Mouse (Mus musculus): ENCODE data around the gene Ubr4.

Ubr4 gene

GRCm38 (mm10) chr4:139535127-139535695, 182.8 kb downstream of the Ubr4 start:
- in situ Hi-C loops (cut with MseI, MboI), result no loop called here

GRCm38 (mm10) chr4:139535719-139536118, 183.3 kb downstream of the Ubr4 start:
- in situ Hi-C loops (cut with MseI, MboI), result no loop called here

- in situ Hi-C loops (cut with MseI, MboI), result no loop called here
Measured at GRCm38 (mm10) chr4:139536706-139537105, 184.3 kb downstream of the Ubr4 start.

Measured in mouse trophoblast stem cell (cell line).